Mouse (Mus musculus) CD4-positive, CD25-positive, alpha-beta regulatory T cell, adult 4 months (primary cell): ENCODE results near the gene C1qtnf1. TPM values are rescaled to one million over a fixed set of nuclear protein-coding genes. Genes with fewer than 3 reads are reported as not detected.
A peak's percentile ranks its signal among the peaks of the same experiment; 100 is the strongest.
"Not testable (repeated sequence)": the region's sequence is repeated elsewhere in the genome, so short reads cannot be mapped to it uniquely, and the experiment has no call there.

Experiments used
- ATAC-seq: one replicate; pipeline ENCODE4 v1.8.0; 2017
- polyA plus RNA-seq, 2 experiments: library from polyadenylated mRNA; unstranded; fragments of 100-300 nt; shearing (Covaris generic); gene quantifications; one replicate each; pipeline ENCODE4 v1.2.1; 2017

Gene C1qtnf1
- polyA plus RNA-seq = not detected

- no peak for ATAC-seq
Measured at GRCm38 (mm10) chr11:118427986-118428385, at the start of gene C1qtnf1. Gene C1qtnf1 (plus strand): TSS chr11:118428203.

- no peak for ATAC-seq
Measured at GRCm38 (mm10) chr11:118378656-118379055, 49.3 kb upstream of the C1qtnf1 start.

- peak; percentile 62 for ATAC-seq
Measured at GRCm38 (mm10) chr11:118379251-118380009, 48.6 kb upstream of the C1qtnf1 start.

- ATAC-seq = not testable (repeated sequence)
Measured at GRCm38 (mm10) chr11:118387816-118388215, 40.2 kb upstream of the C1qtnf1 start.

- ATAC-seq = no peak
Measured at GRCm38 (mm10) chr11:118393991-118394390, 34.0 kb upstream of the C1qtnf1 start.

GRCm38 (mm10) chr11:118394538-118394937, 33.5 kb upstream of the C1qtnf1 start:
- ATAC-seq = no peak

GRCm38 (mm10) chr11:118397806-118398530, 30.0 kb upstream of the C1qtnf1 start:
- no peak for ATAC-seq

- no peak for ATAC-seq
Measured at GRCm38 (mm10) chr11:118399891-118400565, 28.0 kb upstream of the C1qtnf1 start.

- ATAC-seq = no peak
Measured at GRCm38 (mm10) chr11:118400566-118400936, 27.5 kb upstream of the C1qtnf1 start.

- ATAC-seq = no peak
Measured at GRCm38 (mm10) chr11:118401195-118401594, 26.8 kb upstream of the C1qtnf1 start.

- ATAC-seq = peak; percentile 95
Measured at GRCm38 (mm10) chr11:118401760-118402280, 26.2 kb upstream of the C1qtnf1 start, which contains the start of gene Lgals3bp. Gene Lgals3bp (minus strand): TSS chr11:118402092.

GRCm38 (mm10) chr11:118403183-118403582, 24.8 kb upstream of the C1qtnf1 start:
- ATAC-seq = no peak

GRCm38 (mm10) chr11:118403951-118404899, 23.8 kb upstream of the C1qtnf1 start:
- ATAC-seq = no peak

GRCm38 (mm10) chr11:118405311-118405710, 22.7 kb upstream of the C1qtnf1 start:
- no peak for ATAC-seq

- no peak for ATAC-seq
Measured at GRCm38 (mm10) chr11:118406521-118406920, 21.5 kb upstream of the C1qtnf1 start.

GRCm38 (mm10) chr11:118407318-118407910, 20.6 kb upstream of the C1qtnf1 start:
- no peak for ATAC-seq

GRCm38 (mm10) chr11:118408051-118408740, 19.8 kb upstream of the C1qtnf1 start:
- ATAC-seq = no peak

GRCm38 (mm10) chr11:118409106-118410072, 18.6 kb upstream of the C1qtnf1 start:
- ATAC-seq = no peak

GRCm38 (mm10) chr11:118410073-118410444, 17.9 kb upstream of the C1qtnf1 start:
- ATAC-seq = no peak

- ATAC-seq = no peak
Measured at GRCm38 (mm10) chr11:118410479-118410878, 17.5 kb upstream of the C1qtnf1 start.
